Mouse (Mus musculus): Measurements from ENCODE around the gene Plagl2.

The Plagl2 gene

GRCm38 (mm10) chr2:153239021-153239859 is 2.0 kb downstream of the Plagl2 start:
- no peak for DNase-seq (ENCODE audit: low spot score)

GRCm38 (mm10) chr2:153238406-153238805 is 2.8 kb downstream of the Plagl2 start:
- DNase-seq (ENCODE audit: low spot score): no peak

GRCm38 (mm10) chr2:153237891-153238290 is 3.3 kb downstream of the Plagl2 start:
- no peak for DNase-seq (ENCODE audit: low spot score)

GRCm38 (mm10) chr2:153237193-153237592 is 4.0 kb downstream of the Plagl2 start:
- DNase-seq (ENCODE audit: low spot score): no peak

GRCm38 (mm10) chr2:153228523-153228922 is 12.7 kb downstream of the Plagl2 start:
- no peak for DNase-seq (ENCODE audit: low spot score)

GRCm38 (mm10) chr2:153227959-153228358 is 13.3 kb downstream of the Plagl2 start:
- no peak for DNase-seq (ENCODE audit: low spot score)

GRCm38 (mm10) chr2:153225595-153225953 is 15.7 kb downstream of the Plagl2 start:
- no peak for DNase-seq (ENCODE audit: low spot score)

GRCm38 (mm10) chr2:153224946-153225594 is 16.2 kb downstream of the Plagl2 start, which contains the start of gene Tspyl3:
Tspyl3 (minus strand) TSS chr2:153225441.
- no peak for DNase-seq (ENCODE audit: low spot score)

GRCm38 (mm10) chr2:153222566-153222965 is 18.7 kb downstream of the Plagl2 start:
- no peak for DNase-seq (ENCODE audit: low spot score)

- DNase-seq (ENCODE audit: low spot score): no peak
These were observed 19.1 kb downstream of the Plagl2 start for GRCm38 (mm10) chr2:153222130-153222529.

- DNase-seq (ENCODE audit: low spot score): no peak
These were observed 19.6 kb downstream of the Plagl2 start for GRCm38 (mm10) chr2:153221620-153222019.

- DNase-seq (ENCODE audit: low spot score): no peak
These were observed 22.7 kb downstream of the Plagl2 start for GRCm38 (mm10) chr2:153218516-153218915.

- no peak for DNase-seq (ENCODE audit: low spot score)
These were observed 23.3 kb downstream of the Plagl2 start for GRCm38 (mm10) chr2:153217826-153218340.

GRCm38 (mm10) chr2:153215421-153215820 is 25.8 kb downstream of the Plagl2 start:
- no peak for DNase-seq (ENCODE audit: low spot score)

- no peak for DNase-seq (ENCODE audit: low spot score)
These were observed 26.4 kb downstream of the Plagl2 start for GRCm38 (mm10) chr2:153214771-153215259.

- DNase-seq (ENCODE audit: low spot score): no peak
These were observed 27.9 kb downstream of the Plagl2 start for GRCm38 (mm10) chr2:153213351-153213750.

GRCm38 (mm10) chr2:153211451-153211850 is 29.8 kb downstream of the Plagl2 start:
- DNase-seq (ENCODE audit: low spot score): no peak

- no peak for DNase-seq (ENCODE audit: low spot score)
These were observed 31.9 kb downstream of the Plagl2 start for GRCm38 (mm10) chr2:153209286-153209685.

GRCm38 (mm10) chr2:153208149-153208548 is 33.1 kb downstream of the Plagl2 start:
- DNase-seq (ENCODE audit: low spot score): no peak

GRCm38 (mm10) chr2:153202766-153203165 is 38.5 kb downstream of the Plagl2 start:
- no peak for DNase-seq (ENCODE audit: low spot score)

- DNase-seq (ENCODE audit: low spot score): no peak
These were observed 42.1 kb downstream of the Plagl2 start for GRCm38 (mm10) chr2:153199114-153199513.

- no peak for DNase-seq (ENCODE audit: low spot score)
These were observed 42.7 kb downstream of the Plagl2 start for GRCm38 (mm10) chr2:153198485-153198884.

GRCm38 (mm10) chr2:153194255-153194654 is 47.0 kb downstream of the Plagl2 start:
- DNase-seq (ENCODE audit: low spot score): no peak

All from layer of hippocampus, adult 9-10 months (tissue).